Mouse (Mus musculus): ENCODE results near the gene Ccnd3.

Gene Ccnd3

GRCm38 (mm10) chr17:47516232-47516631 is 11.4 kb downstream of the Ccnd3 start:
- DNase-seq, result no peak

- peak; percentile 96 for DNase-seq
Measured at GRCm38 (mm10) chr17:47518205-47518604, 13.4 kb downstream of the Ccnd3 start.

GRCm38 (mm10) chr17:47521551-47522258 is 16.9 kb downstream of the Ccnd3 start:
- peak; percentile 99 for DNase-seq

GRCm38 (mm10) chr17:47522536-47522935 is 17.7 kb downstream of the Ccnd3 start:
- DNase-seq, result peak; percentile 97

GRCm38 (mm10) chr17:47523211-47523682 is 18.4 kb downstream of the Ccnd3 start:
- peak; percentile 97 for DNase-seq

- DNase-seq, result no peak
Measured at GRCm38 (mm10) chr17:47524055-47524454, 19.2 kb downstream of the Ccnd3 start.

GRCm38 (mm10) chr17:47524991-47525390 is 20.1 kb downstream of the Ccnd3 start:
- peak; percentile 92 for DNase-seq

GRCm38 (mm10) chr17:47526856-47527520 is 22.1 kb downstream of the Ccnd3 start:
- peak; percentile 95 for DNase-seq

GRCm38 (mm10) chr17:47527581-47528300 is 22.9 kb downstream of the Ccnd3 start:
- peak; percentile 94 for DNase-seq

GRCm38 (mm10) chr17:47528919-47529318 is 24.1 kb downstream of the Ccnd3 start:
- DNase-seq, result no peak

- no peak for DNase-seq
Measured at GRCm38 (mm10) chr17:47529595-47529994, 24.7 kb downstream of the Ccnd3 start.

GRCm38 (mm10) chr17:47531387-47531818 is 26.6 kb downstream of the Ccnd3 start:
- DNase-seq, result peak; percentile 91

GRCm38 (mm10) chr17:47532364-47532763 is 27.5 kb downstream of the Ccnd3 start:
- no peak for DNase-seq

- no peak for DNase-seq
Measured at GRCm38 (mm10) chr17:47533691-47534090, 28.8 kb downstream of the Ccnd3 start.

- DNase-seq, result no peak
Measured at GRCm38 (mm10) chr17:47535812-47536236, 31.0 kb downstream of the Ccnd3 start.

- DNase-seq, result no peak
Measured at GRCm38 (mm10) chr17:47538049-47538448, 33.2 kb downstream of the Ccnd3 start.

GRCm38 (mm10) chr17:47539128-47539527 is 34.3 kb downstream of the Ccnd3 start:
- DNase-seq, result no peak

GRCm38 (mm10) chr17:47542061-47542460 is 37.2 kb downstream of the Ccnd3 start:
- DNase-seq, result peak; percentile 91

GRCm38 (mm10) chr17:47543051-47543650 is 38.3 kb downstream of the Ccnd3 start:
- DNase-seq, result peak; percentile 94

GRCm38 (mm10) chr17:47545154-47545553 is 40.3 kb downstream of the Ccnd3 start:
- peak; percentile 65 for DNase-seq

GRCm38 (mm10) chr17:47545861-47546331 is 41.0 kb downstream of the Ccnd3 start:
- no peak for DNase-seq

GRCm38 (mm10) chr17:47551049-47551448 is 46.2 kb downstream of the Ccnd3 start:
- DNase-seq, result no peak

- DNase-seq, result no peak
Measured at GRCm38 (mm10) chr17:47552994-47553393, 48.1 kb downstream of the Ccnd3 start.

Measured in heart, adult 11 months (tissue).